Mouse (Mus musculus): ENCODE measurements around the gene Wwc2. TPM values are rescaled to one million over a fixed set of nuclear protein-coding genes. Genes with fewer than 3 reads are reported as not detected.

Gene Wwc2
- total RNA-seq, 2 experiments from 2014 or later, result 27.0 to 28.2 TPM

GRCm38 (mm10) chr8:47804262-47804661 lies 186.5 kb downstream of the Wwc2 start:
- H3K4me3 ChIP-seq, result no peak overlapping the region
- DNase-seq (ENCODE audit: low spot score in 2 of 2), result no peak
- H3K27ac ChIP-seq, result no peak overlapping the region
- no peak for TF ChIP-seq CTCF (conservative IDR thresholded peaks at IDR 0.05)

GRCm38 (mm10) chr8:47802349-47802748 lies 188.4 kb downstream of the Wwc2 start:
- Histone ChIP-seq H3K4me3 (no peak overlapping the region), H3K27ac (no peak overlapping the region; the same call in 1 of the 2 replicates)
- TF ChIP-seq CTCF (conservative IDR thresholded peaks at IDR 0.05), result no peak
- no peak for DNase-seq (ENCODE audit: low spot score in 2 of 2)

DNA sequence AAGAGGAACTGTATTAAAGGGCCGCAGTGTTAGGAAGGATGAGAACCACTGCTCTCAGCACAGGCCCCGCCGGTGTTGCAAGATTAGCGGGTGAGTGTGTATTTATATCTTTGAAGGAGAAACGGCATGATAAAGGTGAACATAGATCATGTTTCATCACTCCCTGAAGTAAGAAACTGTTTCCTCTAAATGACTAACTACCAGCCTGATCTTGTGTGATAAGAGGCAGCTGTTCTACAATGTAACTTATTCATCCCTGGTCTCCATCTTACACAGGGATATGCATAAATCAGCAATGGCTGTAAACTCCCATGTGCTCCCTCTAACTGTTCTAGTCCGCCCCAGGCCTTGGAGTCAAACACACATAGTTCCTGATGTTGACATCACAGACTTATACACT lies 191.3 kb downstream of the Wwc2 start:
- Histone ChIP-seq H3K4me3 (no peak overlapping the region), H3K27ac (no peak overlapping the region)
- TF ChIP-seq CTCF (conservative IDR thresholded peaks at IDR 0.05), result no peak
- DNase-seq (ENCODE audit: low spot score in 2 of 2), result no peak

DNA sequence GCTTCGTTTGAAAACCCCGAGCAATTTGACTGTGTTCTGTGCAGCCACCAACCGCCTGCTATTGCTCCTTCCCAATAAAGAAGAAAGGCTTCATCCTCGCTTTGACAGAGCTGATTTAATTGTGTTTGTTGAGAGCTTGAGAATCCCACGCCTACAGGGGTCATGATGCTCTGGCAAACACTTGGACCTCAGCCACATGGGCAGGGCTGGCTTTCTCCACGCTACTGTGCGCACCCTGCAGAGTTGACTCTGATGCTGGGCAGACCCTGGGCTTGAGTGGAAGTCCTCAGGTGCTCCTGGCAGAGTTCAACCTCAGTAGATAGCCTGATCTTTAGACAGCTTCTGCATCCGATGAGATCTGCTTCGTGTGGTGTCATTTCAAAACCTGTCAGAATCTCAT lies 198.7 kb downstream of the Wwc2 start:
- DNase-seq (ENCODE audit: low spot score in 2 of 2), result no peak
- no peak overlapping the region for H3K27ac ChIP-seq
- no peak overlapping the region for H3K4me3 ChIP-seq
- TF ChIP-seq CTCF (conservative IDR thresholded peaks at IDR 0.05), result no peak

- Histone ChIP-seq H3K27ac (no peak overlapping the region), H3K4me3 (no peak overlapping the region)
- no peak for DNase-seq (ENCODE audit: low spot score in 2 of 2)
- no peak for TF ChIP-seq CTCF (conservative IDR thresholded peaks at IDR 0.05)
Measured at GRCm38 (mm10) chr8:47787705-47788104, 203.0 kb downstream of the Wwc2 start.

- no peak for DNase-seq (ENCODE audit: low spot score in 2 of 2)
- no peak overlapping the region for H3K4me3 ChIP-seq
- no peak for TF ChIP-seq CTCF (conservative IDR thresholded peaks at IDR 0.05)
- no peak overlapping the region for H3K27ac ChIP-seq
Measured at GRCm38 (mm10) chr8:47786323-47786722, 204.4 kb downstream of the Wwc2 start.

DNA sequence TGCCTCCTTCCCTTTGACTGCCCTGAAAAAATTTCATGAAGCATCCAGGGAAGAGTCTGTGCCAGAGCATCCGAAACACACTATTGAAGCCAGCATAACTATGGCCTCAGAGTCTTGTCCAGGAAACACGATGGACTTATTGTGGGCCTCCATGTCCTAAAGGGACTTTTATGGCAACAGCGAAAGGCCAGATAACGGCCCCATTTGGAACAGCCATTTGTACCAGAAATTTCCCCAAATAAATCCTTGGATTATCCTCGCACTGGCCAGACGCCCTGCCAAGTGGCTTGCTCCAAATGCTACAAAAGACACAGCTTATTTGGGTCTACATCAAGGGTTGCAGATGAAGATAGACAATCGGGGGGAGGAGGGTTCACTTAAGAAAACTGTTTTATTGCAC lies 206.3 kb downstream of the Wwc2 start:
- Histone ChIP-seq H3K4me3 (no peak overlapping the region), H3K27ac (0 out of 2 replicates have a peak overlapping the region, but pooled peaks have one; percentile 24)
- TF ChIP-seq CTCF (conservative IDR thresholded peaks at IDR 0.05), result no peak
- no peak for DNase-seq (ENCODE audit: low spot score in 2 of 2)

- no peak for TF ChIP-seq CTCF (conservative IDR thresholded peaks at IDR 0.05)
- DNase-seq (ENCODE audit: low spot score in 2 of 2), result peak in 1 of 2 experiments; percentile 12
- no peak overlapping the region for H3K4me3 ChIP-seq
- H3K27ac ChIP-seq, result 0 out of 2 replicates have a peak overlapping the region, but pooled peaks have one; percentile 24
Measured at GRCm38 (mm10) chr8:47783944-47784343, 206.8 kb downstream of the Wwc2 start.

DNA sequence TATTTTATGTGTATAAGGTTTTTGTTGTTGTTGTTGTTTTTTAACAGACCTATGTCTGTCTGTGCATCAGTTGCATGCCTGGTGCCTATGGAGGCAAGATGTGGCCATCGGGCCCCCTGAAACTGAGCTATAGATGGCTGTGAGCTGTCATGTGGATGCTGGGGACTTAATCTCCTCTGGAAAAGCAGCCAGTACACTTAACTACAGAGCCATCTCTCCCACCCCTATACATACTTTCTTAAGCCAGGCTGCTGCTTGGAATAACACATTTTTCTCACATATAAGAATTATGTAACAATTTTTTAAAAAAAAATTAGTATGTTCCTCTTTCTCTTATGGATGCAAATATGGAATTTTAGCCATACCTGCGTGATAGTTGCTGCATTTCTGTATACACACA lies 207.2 kb downstream of the Wwc2 start:
- Histone ChIP-seq H3K27ac (0 out of 2 replicates have a peak overlapping the region, but pooled peaks have one; percentile 18), H3K4me3 (no peak overlapping the region)
- DNase-seq (ENCODE audit: low spot score in 2 of 2), result no peak
- no peak for TF ChIP-seq CTCF (conservative IDR thresholded peaks at IDR 0.05)

DNA sequence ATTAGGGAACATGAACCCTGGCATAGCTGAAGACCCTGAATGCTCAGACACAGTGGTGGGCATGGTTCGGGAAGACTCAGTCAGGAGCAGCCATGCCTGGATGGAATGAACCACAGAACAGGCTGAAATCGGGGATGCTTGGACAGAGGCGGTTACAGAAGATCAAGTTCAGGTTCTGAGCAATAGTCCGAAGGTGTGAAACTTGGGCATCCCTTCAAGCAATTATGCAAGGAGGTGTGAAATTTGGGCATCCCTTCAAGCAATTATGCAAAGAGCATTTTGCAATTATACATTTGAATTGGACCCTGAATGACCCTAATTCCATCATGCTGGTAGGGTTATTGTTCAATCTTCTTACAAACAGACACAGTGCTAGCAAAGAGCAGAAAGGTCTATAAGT lies 208.8 kb downstream of the Wwc2 start:
- no peak for DNase-seq (ENCODE audit: low spot score in 2 of 2)
- H3K27ac ChIP-seq, result no peak overlapping the region
- TF ChIP-seq CTCF (conservative IDR thresholded peaks at IDR 0.05), result no peak
- no peak overlapping the region for H3K4me3 ChIP-seq

GRCm38 (mm10) chr8:47779589-47779988 lies 211.1 kb downstream of the Wwc2 start:
- H3K4me3 ChIP-seq, result no peak overlapping the region
- H3K27ac ChIP-seq, result no peak overlapping the region
- DNase-seq (ENCODE audit: low spot score in 2 of 2), result no peak
- no peak for TF ChIP-seq CTCF (conservative IDR thresholded peaks at IDR 0.05)

GRCm38 (mm10) chr8:47777415-47777814 lies 213.3 kb downstream of the Wwc2 start:
- Histone ChIP-seq H3K4me3 (no peak overlapping the region), H3K27ac (no peak overlapping the region)
- no peak for DNase-seq (ENCODE audit: low spot score in 2 of 2)
- TF ChIP-seq CTCF (conservative IDR thresholded peaks at IDR 0.05), result no peak

Other genes with a start within 250 kb of the Wwc2 start
- not detected for gene Cldn24, start 168.8 kb downstream of the Wwc2 start, total RNA-seq (2021)
- 1 to 10 TPM; 3.1 to 5.1 TPM for gene Cldn22, start 166.4 kb downstream of the Wwc2 start, total RNA-seq (2021)
- gene Dctd, start 108.2 kb upstream of the Wwc2 start, total RNA-seq (2021), result 1 to 10 TPM; 6.2 to 8.2 TPM